Mouse (Mus musculus): ENCODE results near the gene Cacnb1. TPM values are rescaled to one million over a fixed set of nuclear protein-coding genes. Genes with fewer than 3 reads are reported as not detected.
A peak's percentile ranks its signal among the peaks of the same experiment; 100 is the strongest.

The Cacnb1 gene
- polyA plus RNA-seq (2012; rRNA removed) = 76.7 and 79.4 TPM in 2 replicates

DNA sequence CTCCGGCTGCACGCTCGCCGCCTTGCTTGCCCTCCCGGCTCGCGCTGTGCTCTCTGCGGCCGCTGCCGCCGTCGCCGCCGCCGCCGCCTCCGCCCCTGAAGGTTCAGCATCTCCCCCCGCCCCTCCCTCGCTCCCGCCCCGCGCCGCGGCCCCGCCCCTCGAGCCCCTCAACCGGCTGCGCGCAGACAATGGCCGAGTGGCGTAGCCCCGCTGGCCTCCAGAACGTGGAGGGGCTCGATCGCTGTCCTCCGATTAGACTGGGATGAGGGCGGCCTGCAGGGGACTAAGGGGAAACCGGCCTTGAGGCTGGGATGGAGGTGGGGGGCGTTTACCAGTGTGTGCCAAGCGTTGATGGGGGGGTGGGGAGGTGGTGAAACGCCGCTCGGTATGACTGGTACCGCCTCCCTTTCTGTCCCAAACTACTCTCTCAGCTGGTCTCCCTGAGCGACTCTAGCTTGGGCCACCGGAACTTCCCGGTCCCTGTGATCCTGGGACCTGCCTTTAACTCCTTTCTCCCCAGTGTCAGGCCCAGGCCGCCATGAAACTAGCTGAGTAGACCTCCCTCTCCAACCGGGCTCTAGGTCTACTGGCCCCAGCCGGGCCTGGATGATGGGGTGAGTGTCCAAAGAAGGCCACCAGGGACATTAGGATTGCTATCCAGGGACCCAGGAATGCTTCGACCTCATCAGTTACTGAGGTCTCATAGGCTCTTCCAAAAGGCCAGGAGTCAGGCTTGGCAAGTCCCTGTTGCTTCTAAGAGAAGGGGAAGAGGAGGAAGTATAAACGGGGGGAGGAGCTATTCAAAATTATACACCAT, at the start of gene Cacnb1:
Gene Cacnb1, minus strand, starts transcription at position 480 of the 817 bp plus-strand sequence.
- peak within 1 kb of the TSS; percentile 85 for H3K4me3 ChIP-seq (ENCODE audit: control insufficient read depth, low read depth, low read length)
- H3K27ac ChIP-seq (ENCODE audit: control insufficient read depth, insufficient read depth, low read depth, low read length) = peak within 1 kb of the TSS; percentile 99
- no peaks in the 10 kb centered on the region for H3K36me3 ChIP-seq (ENCODE audit: control insufficient read depth, insufficient read depth, low read length)
- peaks cover 19% of the 10 kb centered on the region for H3K4me1 ChIP-seq (ENCODE audit: control insufficient read depth, insufficient read depth, low read length)
- H3K27me3 ChIP-seq (ENCODE audit: control insufficient read depth, insufficient read depth, low read length) = no peaks in the 10 kb centered on the region
- TF ChIP-seq POLR2A (IDR thresholded peaks at IDR 0.05; ENCODE audit: control insufficient read depth, low read depth, low read length) = peak; percentile 81
- TF ChIP-seq CTCF (IDR thresholded peaks at IDR 0.05; ENCODE audit: control insufficient read depth, insufficient read depth, insufficient replicate concordance, low read depth, low read length) = no peak

DNA sequence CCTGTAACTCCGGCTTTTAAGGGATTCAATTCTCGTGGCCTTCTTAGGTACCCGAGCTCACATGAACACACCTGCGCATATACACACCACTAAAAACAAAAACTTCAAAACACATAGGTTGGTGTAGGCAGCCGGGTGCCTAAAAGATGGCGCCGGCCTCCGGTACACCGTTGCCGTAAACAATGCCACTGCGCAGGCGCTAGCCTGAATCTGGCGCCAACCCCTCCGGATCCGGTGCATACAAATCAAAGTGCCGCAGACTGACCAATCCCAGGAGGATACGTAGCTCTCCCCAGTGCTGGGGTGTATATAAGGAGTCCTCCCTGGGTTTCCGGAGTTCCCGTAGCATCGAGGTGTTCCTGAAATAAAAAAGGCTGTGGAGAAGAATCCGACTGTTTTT, 44.4 kb upstream of the Cacnb1 start:
- TF ChIP-seq POLR2A (IDR thresholded peaks at IDR 0.05; ENCODE audit: control insufficient read depth, low read depth, low read length) = peak; percentile 83
- no peak for TF ChIP-seq CTCF (IDR thresholded peaks at IDR 0.05; ENCODE audit: control insufficient read depth, insufficient read depth, insufficient replicate concordance, low read depth, low read length)
- Histone ChIP-seq H3K27me3 (ENCODE audit: control insufficient read depth, insufficient read depth, low read length) (no peaks in the 10 kb centered on the region), H3K36me3 (ENCODE audit: control insufficient read depth, insufficient read depth, low read length) (peaks cover 1% of the 10 kb centered on the region; the same call in 1 of the 2 replicates), H3K4me1 (ENCODE audit: control insufficient read depth, insufficient read depth, low read length) (peaks cover 10% of the 10 kb centered on the region), H3K4me3 (ENCODE audit: control insufficient read depth, low read depth, low read length) (peak overlapping the region; percentile 92), H3K27ac (ENCODE audit: control insufficient read depth, insufficient read depth, low read depth, low read length) (peak overlapping the region; percentile 77)

DNA sequence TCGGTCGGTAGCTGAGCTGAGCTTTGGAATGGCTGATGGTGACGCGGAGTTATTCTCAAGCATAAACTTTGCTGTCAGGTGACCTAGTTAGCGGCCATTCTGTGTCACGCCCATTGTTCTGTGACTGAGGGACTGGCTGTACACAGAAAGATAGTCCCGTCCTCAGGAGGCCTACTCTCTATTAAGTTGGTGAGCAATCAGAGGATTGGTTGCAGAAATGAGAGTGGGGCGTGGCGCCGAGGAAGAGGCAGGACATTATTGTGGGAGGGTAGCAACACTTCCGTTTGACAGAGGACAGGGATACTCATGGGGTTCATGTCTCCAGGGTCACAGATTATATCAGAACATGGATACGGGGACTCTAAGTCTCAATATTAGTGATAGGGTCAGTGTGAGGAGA, 43.4 kb upstream of the Cacnb1 start:
- H3K4me3 ChIP-seq (ENCODE audit: control insufficient read depth, low read depth, low read length) = peak overlapping the region; percentile 92
- H3K27me3 ChIP-seq (ENCODE audit: control insufficient read depth, insufficient read depth, low read length) = no peaks in the 10 kb centered on the region
- TF ChIP-seq POLR2A (IDR thresholded peaks at IDR 0.05; ENCODE audit: control insufficient read depth, low read depth, low read length) (no peak; the same call in 1 of the 2 replicates), CTCF (IDR thresholded peaks at IDR 0.05; ENCODE audit: control insufficient read depth, insufficient read depth, insufficient replicate concordance, low read depth, low read length) (no peak)
- peak overlapping the region; percentile 77 for H3K27ac ChIP-seq (ENCODE audit: control insufficient read depth, insufficient read depth, low read depth, low read length)
- peaks cover 1% of the 10 kb centered on the region; the same call in 1 of the 2 replicates for H3K36me3 ChIP-seq (ENCODE audit: control insufficient read depth, insufficient read depth, low read length)
- peaks cover 10% of the 10 kb centered on the region for H3K4me1 ChIP-seq (ENCODE audit: control insufficient read depth, insufficient read depth, low read length)

DNA sequence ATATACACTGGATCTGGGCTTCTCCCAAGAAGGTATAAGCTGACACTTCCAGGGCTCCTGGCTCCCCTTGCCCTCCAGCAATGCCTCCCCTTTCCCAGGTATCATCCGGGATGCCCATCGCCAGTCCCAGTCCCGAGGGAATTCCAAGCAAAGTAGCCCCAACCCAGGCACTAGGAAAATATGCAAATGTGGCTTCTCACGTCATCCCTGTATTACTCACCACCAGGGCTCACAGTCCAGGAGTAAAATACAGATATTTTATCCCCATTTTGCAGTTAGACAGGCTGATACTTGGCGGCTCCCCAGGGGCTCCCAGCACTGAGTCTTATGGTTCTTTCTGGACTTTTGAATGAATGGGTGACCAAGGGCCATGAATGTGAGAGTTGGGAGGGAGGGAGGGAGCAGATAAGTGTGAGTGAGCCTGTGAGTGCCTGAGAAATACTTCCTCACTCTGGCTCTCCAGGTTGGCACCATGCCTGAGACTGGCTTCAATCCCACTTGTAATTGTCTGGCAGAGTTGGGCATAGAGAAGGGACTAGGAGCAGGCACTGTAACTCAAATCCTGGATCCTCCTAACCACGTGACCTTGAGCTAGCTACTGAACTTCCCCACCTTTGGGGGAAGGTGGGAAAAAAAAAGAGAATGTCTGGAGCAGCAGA, 39.2 kb upstream of the Cacnb1 start:
- H3K4me1 ChIP-seq (ENCODE audit: control insufficient read depth, insufficient read depth, low read length) = peaks cover 18% of the 10 kb centered on the region
- peaks cover 1% of the 10 kb centered on the region; the same call in 1 of the 2 replicates for H3K36me3 ChIP-seq (ENCODE audit: control insufficient read depth, insufficient read depth, low read length)
- no peak for TF ChIP-seq CTCF (IDR thresholded peaks at IDR 0.05; ENCODE audit: control insufficient read depth, insufficient read depth, insufficient replicate concordance, low read depth, low read length)
- TF ChIP-seq POLR2A (IDR thresholded peaks at IDR 0.05; ENCODE audit: control insufficient read depth, low read depth, low read length) = no peak
- H3K27me3 ChIP-seq (ENCODE audit: control insufficient read depth, insufficient read depth, low read length) = no peaks in the 10 kb centered on the region
- H3K4me3 ChIP-seq (ENCODE audit: control insufficient read depth, low read depth, low read length) = no peak overlapping the region
- H3K27ac ChIP-seq (ENCODE audit: control insufficient read depth, insufficient read depth, low read depth, low read length) = no peak overlapping the region

DNA sequence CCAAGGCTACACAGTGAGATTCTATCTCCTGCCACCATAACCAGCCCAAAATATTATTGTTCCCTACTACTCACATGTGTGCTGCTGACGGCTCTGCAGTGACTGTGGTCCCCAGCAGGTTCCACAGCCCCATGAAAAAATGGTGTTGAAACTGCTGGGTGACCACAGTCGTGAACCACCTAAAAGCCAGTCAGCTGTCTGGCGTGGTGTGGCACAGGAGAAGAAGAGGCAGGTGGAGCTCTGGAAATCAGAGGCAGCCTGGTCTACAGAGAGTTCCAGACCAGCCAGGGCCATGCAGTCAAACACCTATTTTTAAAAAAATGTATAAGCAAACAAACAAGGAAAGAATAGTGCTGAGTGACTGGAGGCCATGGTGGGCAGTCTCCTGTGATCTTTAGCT, 38.6 kb upstream of the Cacnb1 start:
- no peaks in the 10 kb centered on the region for H3K27me3 ChIP-seq (ENCODE audit: control insufficient read depth, insufficient read depth, low read length)
- peaks cover 22% of the 10 kb centered on the region for H3K4me1 ChIP-seq (ENCODE audit: control insufficient read depth, insufficient read depth, low read length)
- peaks cover 1% of the 10 kb centered on the region; the same call in 1 of the 2 replicates for H3K36me3 ChIP-seq (ENCODE audit: control insufficient read depth, insufficient read depth, low read length)
- TF ChIP-seq CTCF (IDR thresholded peaks at IDR 0.05; ENCODE audit: control insufficient read depth, insufficient read depth, insufficient replicate concordance, low read depth, low read length) = no peak
- no peak for TF ChIP-seq POLR2A (IDR thresholded peaks at IDR 0.05; ENCODE audit: control insufficient read depth, low read depth, low read length)
- H3K27ac ChIP-seq (ENCODE audit: control insufficient read depth, insufficient read depth, low read depth, low read length) = no peak overlapping the region
- H3K4me3 ChIP-seq (ENCODE audit: control insufficient read depth, low read depth, low read length) = no peak overlapping the region

DNA sequence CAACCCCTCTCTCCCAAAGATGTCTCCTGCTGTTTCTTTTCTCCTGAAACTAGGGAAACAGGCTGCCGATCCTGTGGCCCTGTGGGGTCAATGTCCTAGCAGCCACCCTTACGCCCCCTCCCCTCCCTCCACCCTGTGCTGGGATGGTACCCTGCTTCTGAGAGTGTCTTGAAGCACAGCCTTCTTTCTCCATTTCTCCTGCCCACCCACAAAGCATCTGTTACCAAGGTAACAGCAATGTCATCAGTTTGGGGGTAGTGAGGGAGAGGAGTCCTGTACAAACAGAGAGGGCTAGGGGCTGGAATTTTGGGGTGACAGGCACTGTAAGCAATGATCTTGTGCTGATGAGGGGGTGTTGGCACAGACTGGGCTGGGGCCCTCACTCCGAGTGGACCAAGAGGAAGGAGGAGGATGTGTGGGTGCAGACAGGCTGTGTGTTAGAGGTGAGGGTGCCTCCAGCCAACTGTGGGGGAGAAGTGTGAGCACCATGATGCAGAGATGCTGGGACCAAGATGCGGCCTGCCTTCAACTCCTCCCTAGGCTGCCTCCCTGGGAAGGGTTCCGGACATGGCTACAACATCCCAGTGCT, 37.4 kb upstream of the Cacnb1 start:
- Histone ChIP-seq H3K27me3 (ENCODE audit: control insufficient read depth, insufficient read depth, low read length) (no peaks in the 10 kb centered on the region), H3K27ac (ENCODE audit: control insufficient read depth, insufficient read depth, low read depth, low read length) (no peak overlapping the region), H3K4me1 (ENCODE audit: control insufficient read depth, insufficient read depth, low read length) (peaks cover 15% of the 10 kb centered on the region), H3K36me3 (ENCODE audit: control insufficient read depth, insufficient read depth, low read length) (no peaks in the 10 kb centered on the region; the same call in 1 of the 2 replicates), H3K4me3 (ENCODE audit: control insufficient read depth, low read depth, low read length) (no peak overlapping the region)
- TF ChIP-seq POLR2A (IDR thresholded peaks at IDR 0.05; ENCODE audit: control insufficient read depth, low read depth, low read length) (no peak), CTCF (IDR thresholded peaks at IDR 0.05; ENCODE audit: control insufficient read depth, insufficient read depth, insufficient replicate concordance, low read depth, low read length) (no peak)

DNA sequence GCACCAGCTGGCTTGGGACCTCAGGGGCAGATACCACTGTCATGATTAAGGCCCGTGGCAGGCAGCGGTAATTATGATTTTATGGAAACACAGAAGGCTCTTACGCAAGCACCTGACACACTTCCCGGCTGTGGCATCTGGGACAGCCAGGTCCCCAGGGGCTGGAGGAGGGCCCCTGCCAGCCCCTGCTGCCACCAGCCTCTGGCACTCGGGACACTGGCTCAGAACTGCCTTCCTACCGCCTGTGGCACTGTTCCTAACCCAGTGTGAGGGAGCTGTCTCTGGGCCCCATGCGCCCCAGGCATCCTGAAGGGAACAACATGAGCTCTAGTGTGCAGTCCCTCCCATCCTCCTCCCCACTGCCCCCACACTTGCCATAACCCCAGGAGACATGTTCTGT, 36.8 kb upstream of the Cacnb1 start:
- H3K4me3 ChIP-seq (ENCODE audit: control insufficient read depth, low read depth, low read length) = no peak overlapping the region
- no peaks in the 10 kb centered on the region for H3K27me3 ChIP-seq (ENCODE audit: control insufficient read depth, insufficient read depth, low read length)
- H3K4me1 ChIP-seq (ENCODE audit: control insufficient read depth, insufficient read depth, low read length) = peaks cover 12% of the 10 kb centered on the region
- no peak for TF ChIP-seq POLR2A (IDR thresholded peaks at IDR 0.05; ENCODE audit: control insufficient read depth, low read depth, low read length)
- TF ChIP-seq CTCF (IDR thresholded peaks at IDR 0.05; ENCODE audit: control insufficient read depth, insufficient read depth, insufficient replicate concordance, low read depth, low read length) = no peak
- H3K27ac ChIP-seq (ENCODE audit: control insufficient read depth, insufficient read depth, low read depth, low read length) = no peak overlapping the region
- H3K36me3 ChIP-seq (ENCODE audit: control insufficient read depth, insufficient read depth, low read length) = no peaks in the 10 kb centered on the region

Data from testis, adult 2 months (tissue).